Mouse (Mus musculus) forebrain, embryonic 12.5 days (tissue): ENCODE results near the gene 6430571L13Rik. TPM values are rescaled to one million over a fixed set of nuclear protein-coding genes. Genes with fewer than 3 reads are reported as not detected.

Experiments used
- ATAC-seq: fragments of 200-750 bp; cut with Nextera tagmentation; 2 replicates; pipeline ENCODE4 v1.8.0; 2017; ENCODE audit warnings: moderate TSS enrichment; ENCODE audit not compliant: low FRiP score
- H3K27ac ChIP-seq: fragments of 300-500 bp; sonication (generic); 2 replicates; pipeline ENCODE4 v1.5.1; 2016; ENCODE audit warnings: mild to moderate bottlenecking
- H3K27me3 ChIP-seq: fragments of 300-500 bp; sonication (generic); 2 replicates; pipeline ENCODE4 v1.6.1; 2016; ENCODE audit warnings: mild to moderate bottlenecking
- H3K36me3 ChIP-seq: fragments of 300-500 bp; sonication (generic); replicated peaks from 2 replicates; pipeline ENCODE4 v1.6.1; 2016; ENCODE audit warnings: mild to moderate bottlenecking
- H3K4me1 ChIP-seq: fragments of 300-500 bp; sonication (generic); 2 replicates; pipeline ENCODE4 v1.6.1; 2016
- H3K4me2 ChIP-seq: fragments of 300-500 bp; sonication (generic); 2 replicates; pipeline ENCODE4 v1.6.1; 2016; ENCODE audit warnings: mild to moderate bottlenecking, moderate library complexity
- H3K4me3 ChIP-seq: fragments of 300-500 bp; sonication (generic); replicated peaks from 2 replicates; pipeline ENCODE4 v1.5.1; 2016; ENCODE audit warnings: mild to moderate bottlenecking
- H3K9ac ChIP-seq: fragments of 300-500 bp; sonication (generic); 2 replicates; pipeline ENCODE4 v1.6.1; 2016; ENCODE audit warnings: mild to moderate bottlenecking
- H3K9me3 ChIP-seq: fragments of 300-500 bp; sonication (generic); 2 replicates; pipeline ENCODE4 v1.6.1; 2016
- WGBS: fragments of 180-500 bp; shearing (Covaris S2); methylation state at CpG from one replicate; pipeline ENCODE4 v1.1.7; 2016; 5-methylcytosine and 5-hydroxymethylcytosine counted together
- polyA plus RNA-seq: library from polyadenylated mRNA; unstranded; fragments of >200 nt; fragmentation: Nextera tagmentation; extraction: Ambion mirVana; gene quantifications from 2 replicates; pipeline ENCODE4 v1.2.1, GENCODE M21; 2016

The 6430571L13Rik gene
- polyA plus RNA-seq, 1 experiment from 2014 or later = 2.2 TPM

GRCm38 (mm10) chr9:107375451-107375850 is 35.0 kb downstream of the 6430571L13Rik start:
- no peak for ATAC-seq
- H3K4me3 ChIP-seq = no peak overlapping the region
- no peak overlapping the region for H3K9ac ChIP-seq
- no peaks in the 10 kb centered on the region for H3K9me3 ChIP-seq
- H3K36me3 ChIP-seq = no peaks in the 10 kb centered on the region
- peaks cover 34% of the 10 kb centered on the region for H3K4me1 ChIP-seq
- H3K27me3 ChIP-seq = peaks cover 80% of the 10 kb centered on the region
- H3K4me2 ChIP-seq = no peak overlapping the region
- no peak overlapping the region for H3K27ac ChIP-seq
- 17% methylated on average over 5 of the region's 5 CpGs for WGBS

GRCm38 (mm10) chr9:107377961-107378512 is 37.6 kb downstream of the 6430571L13Rik start:
- H3K9me3 ChIP-seq = no peaks in the 10 kb centered on the region
- no peaks in the 10 kb centered on the region for H3K36me3 ChIP-seq
- H3K4me3 ChIP-seq = peak overlapping the region; percentile 43
- H3K4me2 ChIP-seq = peak overlapping the region; percentile 77
- H3K9ac ChIP-seq = peak overlapping the region; percentile 56
- under 1% methylated on average over 35 of the region's 35 CpGs for WGBS
- H3K27me3 ChIP-seq = peaks cover 92% of the 10 kb centered on the region
- ATAC-seq = peak; percentile 78
- H3K4me1 ChIP-seq = peaks cover 32% of the 10 kb centered on the region
- H3K27ac ChIP-seq = peak overlapping the region; percentile 31; the same call in 1 of the 2 replicates

- 11% methylated on average over 8 of the region's 8 CpGs for WGBS
- no peak overlapping the region for H3K9ac ChIP-seq
- peaks cover 22% of the 10 kb centered on the region for H3K4me1 ChIP-seq
- no peak overlapping the region for H3K4me2 ChIP-seq
- no peaks in the 10 kb centered on the region for H3K9me3 ChIP-seq
- H3K36me3 ChIP-seq = no peaks in the 10 kb centered on the region
- ATAC-seq = no peak
- H3K4me3 ChIP-seq = no peak overlapping the region
- no peak overlapping the region for H3K27ac ChIP-seq
- H3K27me3 ChIP-seq = peaks cover 88% of the 10 kb centered on the region
These were observed 41.3 kb downstream of the 6430571L13Rik start for GRCm38 (mm10) chr9:107381723-107382122.

GRCm38 (mm10) chr9:107384396-107384795 is 44.0 kb downstream of the 6430571L13Rik start:
- WGBS = 24% methylated on average over 3 of the region's 3 CpGs
- no peak overlapping the region for H3K27ac ChIP-seq
- ATAC-seq = no peak

GRCm38 (mm10) chr9:107386722-107387121 is 46.3 kb downstream of the 6430571L13Rik start:
- H3K9ac ChIP-seq = no peak overlapping the region
- peaks cover 49% of the 10 kb centered on the region for H3K27me3 ChIP-seq
- no peak overlapping the region for H3K4me3 ChIP-seq
- ATAC-seq = no peak
- H3K4me1 ChIP-seq = peaks cover 15% of the 10 kb centered on the region
- no peak overlapping the region for H3K4me2 ChIP-seq
- 59% methylated on average over 3 of the region's 3 CpGs for WGBS
- H3K9me3 ChIP-seq = no peaks in the 10 kb centered on the region
- H3K27ac ChIP-seq = no peak overlapping the region
- H3K36me3 ChIP-seq = no peaks in the 10 kb centered on the region

More at GRCm38 (mm10) chr9:107384396-107384795, 44.0 kb downstream of the 6430571L13Rik start:
- no peak overlapping the region for H3K9ac ChIP-seq
- H3K4me2 ChIP-seq = no peak overlapping the region
- no peaks in the 10 kb centered on the region for H3K9me3 ChIP-seq
- H3K27me3 ChIP-seq = peaks cover 68% of the 10 kb centered on the region
- H3K4me1 ChIP-seq = peaks cover 8% of the 10 kb centered on the region
- H3K36me3 ChIP-seq = no peaks in the 10 kb centered on the region
- H3K4me3 ChIP-seq = no peak overlapping the region

- no peak overlapping the region for H3K4me2 ChIP-seq
- H3K4me3 ChIP-seq = no peak overlapping the region
- H3K9ac ChIP-seq = no peak overlapping the region
- H3K27ac ChIP-seq = no peak overlapping the region
- H3K4me1 ChIP-seq = peaks cover 11% of the 10 kb centered on the region
- no peaks in the 10 kb centered on the region for H3K9me3 ChIP-seq
- peaks cover 39% of the 10 kb centered on the region for H3K27me3 ChIP-seq
- H3K36me3 ChIP-seq = no peaks in the 10 kb centered on the region
- WGBS = 88% methylated on average over 3 of the region's 3 CpGs
- no peak for ATAC-seq
These were observed 47.3 kb downstream of the 6430571L13Rik start for GRCm38 (mm10) chr9:107387708-107388107.

GRCm38 (mm10) chr9:107388263-107388662 is 47.9 kb downstream of the 6430571L13Rik start:
- no peak for ATAC-seq
- peaks cover 11% of the 10 kb centered on the region for H3K4me1 ChIP-seq
- H3K4me3 ChIP-seq = no peak overlapping the region
- no peak overlapping the region for H3K9ac ChIP-seq
- peaks cover 33% of the 10 kb centered on the region for H3K27me3 ChIP-seq
- H3K4me2 ChIP-seq = no peak overlapping the region
- no peaks in the 10 kb centered on the region for H3K9me3 ChIP-seq
- WGBS = 52% methylated on average over 2 of the region's 2 CpGs
- H3K36me3 ChIP-seq = no peaks in the 10 kb centered on the region
- H3K27ac ChIP-seq = no peak overlapping the region

- no peak overlapping the region for H3K9ac ChIP-seq
- H3K4me3 ChIP-seq = no peak overlapping the region
- peaks cover 21% of the 10 kb centered on the region for H3K4me1 ChIP-seq
- H3K4me2 ChIP-seq = no peak overlapping the region
- WGBS = 37% methylated on average over 4 of the region's 4 CpGs
- peaks cover 58% of the 10 kb centered on the region for H3K27me3 ChIP-seq
- no peak for ATAC-seq
- no peak overlapping the region for H3K27ac ChIP-seq
- H3K36me3 ChIP-seq = no peaks in the 10 kb centered on the region
- no peaks in the 10 kb centered on the region for H3K9me3 ChIP-seq
These were observed 56.0 kb downstream of the 6430571L13Rik start for GRCm38 (mm10) chr9:107396397-107396796.

GRCm38 (mm10) chr9:107398968-107399367 is 58.6 kb downstream of the 6430571L13Rik start:
- Histone ChIP-seq H3K27ac (no peak overlapping the region), H3K4me2 (peak overlapping the region; percentile 98), H3K4me1 (peaks cover 41% of the 10 kb centered on the region), H3K36me3 (no peaks in the 10 kb centered on the region), H3K4me3 (peak overlapping the region; percentile 83; the same call in 1 of the 2 replicates), H3K9me3 (no peaks in the 10 kb centered on the region), H3K9ac (peak overlapping the region; percentile 84; the same call in 1 of the 2 replicates), H3K27me3 (peaks cover 81% of the 10 kb centered on the region)
- no peak for ATAC-seq
- 24% methylated on average over 11 of the region's 11 CpGs for WGBS

- WGBS = 2% methylated on average over 38 of the region's 54 CpGs
- H3K9me3 ChIP-seq = no peaks in the 10 kb centered on the region
- peaks cover 41% of the 10 kb centered on the region for H3K4me1 ChIP-seq
- peak within 1 kb of the TSS; percentile 83 for H3K4me3 ChIP-seq
- H3K9ac ChIP-seq = peak within 1 kb of the TSS; percentile 84
- H3K27ac ChIP-seq = peak within 1 kb of the TSS; percentile 70
- no peaks in the 10 kb centered on the region for H3K36me3 ChIP-seq
- peaks cover 86% of the 10 kb centered on the region for H3K27me3 ChIP-seq
- peak within 1 kb of the TSS; percentile 98 for H3K4me2 ChIP-seq
- ATAC-seq = peak; percentile 76
These were observed 59.1 kb downstream of the 6430571L13Rik start, which contains the start of gene Cacna2d2 for GRCm38 (mm10) chr9:107399491-107399971. Cacna2d2 (plus strand) TSS chr9:107399612.

GRCm38 (mm10) chr9:107400060-107400511 is 59.7 kb downstream of the 6430571L13Rik start:
- Histone ChIP-seq H3K9ac (peak overlapping the region; percentile 84), H3K27ac (peak overlapping the region; percentile 70), H3K4me1 (peaks cover 41% of the 10 kb centered on the region), H3K9me3 (no peaks in the 10 kb centered on the region), H3K27me3 (peaks cover 86% of the 10 kb centered on the region), H3K4me3 (peak overlapping the region; percentile 83), H3K4me2 (peak overlapping the region; percentile 98), H3K36me3 (no peaks in the 10 kb centered on the region)
- WGBS = 0% methylated on average over 41 of the region's 45 CpGs
- ATAC-seq = peak; percentile 56

- no peaks in the 10 kb centered on the region for H3K9me3 ChIP-seq
- no peak; the same call in 1 of the 2 replicates for ATAC-seq
- no peak overlapping the region for H3K27ac ChIP-seq
- H3K36me3 ChIP-seq = no peaks in the 10 kb centered on the region
- 23% methylated on average over 13 of the region's 13 CpGs for WGBS
- peaks cover 43% of the 10 kb centered on the region for H3K4me1 ChIP-seq
- peaks cover 84% of the 10 kb centered on the region for H3K27me3 ChIP-seq
- peak overlapping the region; percentile 83 for H3K4me3 ChIP-seq
- peak overlapping the region; percentile 98 for H3K4me2 ChIP-seq
- peak overlapping the region; percentile 84 for H3K9ac ChIP-seq
These were observed 60.4 kb downstream of the 6430571L13Rik start for GRCm38 (mm10) chr9:107400666-107401285.
